Mouse (Mus musculus): ENCODE measurements around the gene Slc4a2.

- TF ChIP-seq GATA1 (IDR thresholded peaks at IDR 0.05; ENCODE audit: borderline replicate concordance, low read length) (no peak), FLI1 (IDR thresholded peaks at IDR 0.05; ENCODE audit: low read length) (no peak)
Measured at GRCm38 (mm10) chr5:24486738-24487137, 63.1 kb downstream of the Slc4a2 start.
